Mouse (Mus musculus): Measurements from ENCODE around the gene Eif2b3.

DNA sequence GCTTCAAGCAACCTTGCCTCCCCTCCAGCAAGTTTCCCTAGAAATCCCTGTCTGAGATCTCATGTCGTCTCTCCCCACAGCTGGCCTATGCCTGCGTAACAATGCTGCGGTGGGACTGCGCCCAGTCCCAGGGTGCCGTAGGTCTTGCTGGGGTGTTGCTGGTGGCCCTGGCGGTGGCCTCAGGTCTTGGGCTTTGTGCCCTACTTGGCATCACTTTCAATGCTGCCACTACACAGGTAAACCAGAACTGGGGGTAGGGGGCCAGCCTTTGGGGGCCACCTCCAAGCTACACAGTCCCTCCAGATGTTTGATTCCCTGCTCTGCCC is 89.3 kb downstream of the Eif2b3 start:
- no peak for TF ChIP-seq CTCF (IDR thresholded peaks at IDR 0.05; ENCODE audit: control insufficient read depth, insufficient read depth, low read length)
- TF ChIP-seq POLR2A (IDR thresholded peaks at IDR 0.05; ENCODE audit: borderline replicate concordance, control insufficient read depth, low read depth, low read length) = no peak
